Mouse (Mus musculus): Measurements from ENCODE around the gene Hist1h2bn.

- TF ChIP-seq POLR2A (IDR thresholded peaks at IDR 0.05; ENCODE audit: borderline replicate concordance, extremely low read depth, low read depth, low read length) (no peak), CTCF (IDR thresholded peaks at IDR 0.05; ENCODE audit: insufficient read depth, low read length) (peak; percentile 84)
Observed at GRCm38 (mm10) chr13:21734010-21734905, 19.7 kb upstream of the Hist1h2bn start.

All from lung, adult 2 months (tissue).